Mouse (Mus musculus) activated CD4-positive, CD25-positive, alpha-beta regulatory T cell, adult 4 months (primary cell): ENCODE data around the gene Cdon. TPM values are rescaled to one million over a fixed set of nuclear protein-coding genes. Genes with fewer than 3 reads are reported as not detected.

Source experiments
- ATAC-seq: one replicate; pipeline ENCODE4 v1.8.0; 2017
- polyA plus RNA-seq, 2 experiments: library from polyadenylated mRNA; unstranded; fragments of 100-300 nt; shearing (Covaris generic); gene quantifications; one replicate each; pipeline ENCODE4 v1.2.1; 2017

Cdon gene
- polyA plus RNA-seq, 2 experiments from 2014 or later, result 2.4 to 4.4 TPM

GRCm38 (mm10) chr9:35543099-35543860 lies 122.4 kb downstream of the Cdon start:
- no peak for ATAC-seq

- ATAC-seq, result no peak
These were observed 123.7 kb downstream of the Cdon start for GRCm38 (mm10) chr9:35544666-35545065.

GRCm38 (mm10) chr9:35545704-35546103 lies 124.8 kb downstream of the Cdon start:
- no peak for ATAC-seq

GRCm38 (mm10) chr9:35546745-35547144 lies 125.8 kb downstream of the Cdon start:
- ATAC-seq, result no peak

GRCm38 (mm10) chr9:35548455-35548854 lies 127.5 kb downstream of the Cdon start:
- ATAC-seq, result no peak

GRCm38 (mm10) chr9:35556494-35557102 lies 135.7 kb downstream of the Cdon start:
- ATAC-seq, result no peak

Other genes starting within 250 kb of the Cdon start
- gene Dcps, start 245.1 kb upstream of the Cdon start, polyA plus RNA-seq, result 10 to 100 TPM; 84.9 to 98.4 TPM
- 10 to 100 TPM; 78.4 to 78.9 TPM for gene Srpr, start 221.0 kb upstream of the Cdon start, polyA plus RNA-seq
- gene Tirap, start 220.8 kb upstream of the Cdon start, polyA plus RNA-seq, result 1 to 10 TPM; 5.5 to 6.4 TPM
- gene Foxred1, start 210.1 kb upstream of the Cdon start, polyA plus RNA-seq, result 10 to 100 TPM; 22.8 to 24.7 TPM
- 10 to 100 TPM; 58.5 to 59.7 TPM for gene Fam118b, start 153.3 kb upstream of the Cdon start, polyA plus RNA-seq
- 10 to 100 TPM; 33.1 to 39.0 TPM for gene Rpusd4, start 153.3 kb upstream of the Cdon start, polyA plus RNA-seq
- not detected for gene Gm1113, start 97.1 kb downstream of the Cdon start, polyA plus RNA-seq
- gene Ddx25, start 137.4 kb downstream of the Cdon start, polyA plus RNA-seq, result under 1 TPM; 0.09 to 0.17 TPM
- 10 to 100 TPM; 21.0 to 27.0 TPM for gene Pus3, start 137.5 kb downstream of the Cdon start, polyA plus RNA-seq
- under 1 TPM in 1 of 2 experiments, not detected in 1; 0.25 TPM for gene Pate2, start 149.2 kb downstream of the Cdon start, polyA plus RNA-seq
- 1 to 10 TPM; 8.7 to 8.8 TPM for gene Hyls1, start 149.3 kb downstream of the Cdon start, polyA plus RNA-seq
- gene Pate4, start 190.8 kb downstream of the Cdon start, polyA plus RNA-seq, result under 1 TPM in 1 of 2 experiments, not detected in 1; 0.42 TPM
- not detected for gene Pate3, start 227.1 kb downstream of the Cdon start, polyA plus RNA-seq